Mouse (Mus musculus): Measurements from ENCODE around the gene P4ha2. TPM values are rescaled to one million over a fixed set of nuclear protein-coding genes. Genes with fewer than 3 reads are reported as not detected.

The P4ha2 gene
- total RNA-seq, 2 experiments from 2014 or later: 22.8 to 24.3 TPM

DNA sequence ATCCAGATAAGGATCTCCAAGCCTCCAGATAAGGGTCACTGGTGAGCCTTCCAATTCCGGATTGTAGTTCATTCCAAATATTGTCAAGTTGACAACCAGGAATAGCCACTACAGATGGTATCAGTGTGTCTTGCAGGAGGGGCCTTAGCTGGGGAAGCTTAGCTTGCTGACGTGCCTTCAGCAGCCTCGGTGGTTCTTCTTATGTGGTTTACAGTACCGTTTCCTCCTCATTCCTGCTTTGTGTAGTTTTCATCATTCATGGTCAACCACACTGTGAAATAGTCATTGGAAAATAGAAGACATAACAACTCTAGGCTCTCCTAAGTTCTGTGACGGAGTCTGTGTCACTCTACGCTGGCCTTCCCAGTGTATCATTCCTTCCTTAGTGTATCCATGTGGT, 5.1 kb downstream of the P4ha2 start:
- DNase-seq (ENCODE audit: low spot score in 2 of 2): no peak

DNA sequence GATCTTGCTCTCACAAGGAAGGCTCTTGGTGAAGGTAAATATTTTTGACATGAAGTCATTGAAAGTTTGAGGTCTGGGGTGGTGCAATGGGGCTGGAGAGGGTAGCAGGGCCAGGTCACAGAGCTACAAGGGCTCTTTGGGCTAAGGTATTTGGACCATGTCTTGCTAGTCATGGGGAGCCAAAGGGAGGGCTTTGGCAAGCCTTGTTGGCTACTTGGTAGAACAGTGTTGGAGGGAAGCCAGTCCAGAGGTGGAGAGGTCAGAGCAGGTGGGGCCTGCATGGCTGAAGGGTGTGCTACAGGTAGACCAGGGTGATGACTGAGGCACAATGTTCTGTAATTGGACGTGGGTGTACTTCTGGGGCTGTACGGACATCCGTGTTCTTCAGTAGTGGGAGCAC, 6.8 kb downstream of the P4ha2 start:
- no peak for DNase-seq (ENCODE audit: low spot score in 2 of 2)

DNA sequence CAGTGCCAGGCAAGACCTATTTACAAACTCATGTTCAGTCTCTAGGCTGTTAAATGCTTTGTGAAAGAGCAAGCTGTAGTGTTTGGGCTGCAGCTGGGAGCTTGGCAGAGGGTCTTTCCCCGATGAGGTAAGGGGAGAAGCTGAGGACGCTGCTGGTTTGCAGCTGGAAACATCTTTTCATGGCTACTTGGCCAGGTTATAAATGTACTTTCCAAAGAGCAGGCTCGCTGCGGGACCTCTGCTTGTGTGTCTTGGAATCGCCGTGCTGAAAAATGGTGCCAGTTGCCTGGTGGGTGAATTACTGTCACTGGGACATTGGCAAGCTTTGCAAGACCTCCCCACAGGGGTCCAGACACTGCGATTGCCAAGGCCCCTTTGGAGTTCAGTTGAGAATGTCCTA, 7.3 kb downstream of the P4ha2 start:
- DNase-seq (ENCODE audit: low spot score in 2 of 2): no peak

DNA sequence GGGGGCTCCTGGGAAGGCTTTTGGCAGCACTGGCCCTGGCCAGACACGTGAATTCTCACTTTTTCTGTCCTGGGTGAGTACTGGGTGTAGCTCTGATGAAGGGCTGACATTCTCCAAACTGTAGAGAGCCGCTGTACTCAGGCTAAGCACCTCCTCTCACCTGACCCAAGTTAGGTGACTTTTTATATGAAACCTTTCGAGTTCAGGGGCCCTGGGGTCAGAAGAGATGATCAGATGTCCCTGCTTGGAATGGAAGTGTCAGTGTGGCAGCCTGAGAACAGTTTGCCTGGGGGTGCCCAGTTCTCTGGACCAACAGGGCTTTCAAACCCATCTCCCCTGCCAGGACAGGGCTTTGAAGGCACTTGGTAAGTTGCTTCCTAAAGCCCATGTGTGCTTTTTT, 8.2 kb downstream of the P4ha2 start:
- no peak for DNase-seq (ENCODE audit: low spot score in 2 of 2)

DNA sequence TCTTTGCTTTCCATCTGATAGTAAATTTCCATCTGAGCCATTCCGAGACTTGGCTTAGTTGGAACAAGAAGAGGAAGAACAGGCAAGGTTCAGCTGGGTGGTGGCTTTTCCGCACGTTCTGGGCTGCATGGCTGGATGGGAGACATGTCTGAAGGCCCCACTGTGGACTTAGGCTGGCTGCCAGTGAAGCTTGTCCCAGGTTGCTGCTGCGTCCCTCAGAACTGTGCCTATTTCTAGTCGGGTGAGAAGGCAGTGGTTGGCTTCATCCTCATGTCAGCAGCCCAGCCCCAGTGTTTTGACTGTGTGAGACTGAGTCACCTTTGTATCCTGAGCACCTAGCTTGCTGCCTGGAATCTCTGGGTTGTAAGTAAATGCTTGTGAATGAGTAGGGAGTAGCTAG, 9.0 kb downstream of the P4ha2 start:
- no peak for DNase-seq (ENCODE audit: low spot score in 2 of 2)

DNA sequence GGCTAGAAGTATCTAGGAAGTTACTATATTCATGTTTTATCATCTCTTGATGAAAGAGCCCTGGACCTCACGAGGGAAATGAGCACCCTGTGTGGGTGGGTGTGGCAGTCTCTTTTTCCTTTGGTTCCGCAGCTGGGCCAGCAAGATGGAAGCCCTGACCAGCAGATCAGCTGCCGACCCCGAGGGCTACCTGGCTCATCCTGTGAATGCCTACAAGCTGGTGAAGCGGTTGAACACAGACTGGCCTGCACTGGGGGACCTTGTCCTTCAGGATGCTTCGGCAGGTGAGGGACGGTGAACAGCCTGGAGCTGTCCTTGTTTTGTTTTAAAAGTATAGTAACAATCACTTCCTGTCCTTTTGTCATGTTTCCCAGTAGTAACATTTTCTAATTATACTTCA, 11.4 kb downstream of the P4ha2 start:
- DNase-seq (ENCODE audit: low spot score in 2 of 2): no peak

DNA sequence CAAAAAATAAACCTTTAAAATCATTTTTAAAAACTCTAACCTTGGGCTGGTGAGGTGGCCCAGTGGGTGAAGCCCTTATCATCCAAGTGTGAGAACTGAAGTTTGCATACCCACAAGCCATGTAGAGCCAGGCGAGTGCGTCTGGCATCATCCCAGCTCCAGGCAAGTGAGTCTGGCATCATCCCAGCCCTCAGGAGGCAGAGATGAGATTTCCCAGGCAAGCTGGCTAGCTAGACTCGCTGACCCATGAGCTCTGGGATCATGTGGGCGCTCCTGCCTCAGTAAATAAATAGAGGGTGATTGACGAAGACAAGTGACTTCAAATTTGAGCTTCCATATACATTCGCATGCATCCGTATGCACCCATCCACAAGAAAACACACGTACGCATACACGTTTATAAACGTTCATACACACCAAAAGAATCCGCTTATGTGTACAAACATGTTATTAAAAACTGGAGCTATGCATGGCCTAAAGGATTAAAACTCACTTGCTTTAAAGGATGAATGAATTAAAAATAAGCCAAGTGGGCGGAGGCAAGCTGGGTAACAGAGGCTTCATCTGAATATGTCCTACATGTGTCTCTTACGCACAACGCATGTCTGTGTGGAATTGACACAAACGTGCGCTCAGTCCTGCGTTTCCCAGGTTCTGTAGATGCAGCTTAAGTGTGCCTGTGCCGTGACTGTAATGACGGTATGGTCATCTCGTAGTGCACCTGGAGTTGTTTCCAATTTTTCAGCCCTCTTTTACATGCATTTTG, 12.3 kb downstream of the P4ha2 start:
- peak in 1 of 2 experiments; percentile 26 for DNase-seq (ENCODE audit: low spot score in 2 of 2)

DNA sequence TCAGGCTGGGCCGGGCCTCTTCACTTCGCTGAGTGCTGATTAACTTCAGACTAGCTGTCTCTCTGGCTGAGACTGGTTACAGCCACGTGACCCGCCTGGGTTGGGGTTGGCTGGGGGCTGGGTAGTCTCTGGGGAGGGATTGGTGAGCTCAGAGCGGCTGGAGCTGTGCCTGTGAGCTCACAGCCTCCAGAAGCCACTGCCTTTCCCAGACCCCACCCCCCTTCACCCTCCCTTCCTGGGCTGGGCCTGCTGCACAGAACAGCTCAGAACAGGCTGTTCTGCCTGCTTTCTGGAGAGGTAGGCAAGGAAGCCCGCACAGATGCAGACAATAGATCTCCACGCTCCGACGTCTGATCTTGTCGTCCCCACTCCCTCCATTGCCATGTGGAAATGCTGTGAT, 13.0 kb downstream of the P4ha2 start:
- DNase-seq (ENCODE audit: low spot score in 2 of 2): peak; percentile 86 to 90

DNA sequence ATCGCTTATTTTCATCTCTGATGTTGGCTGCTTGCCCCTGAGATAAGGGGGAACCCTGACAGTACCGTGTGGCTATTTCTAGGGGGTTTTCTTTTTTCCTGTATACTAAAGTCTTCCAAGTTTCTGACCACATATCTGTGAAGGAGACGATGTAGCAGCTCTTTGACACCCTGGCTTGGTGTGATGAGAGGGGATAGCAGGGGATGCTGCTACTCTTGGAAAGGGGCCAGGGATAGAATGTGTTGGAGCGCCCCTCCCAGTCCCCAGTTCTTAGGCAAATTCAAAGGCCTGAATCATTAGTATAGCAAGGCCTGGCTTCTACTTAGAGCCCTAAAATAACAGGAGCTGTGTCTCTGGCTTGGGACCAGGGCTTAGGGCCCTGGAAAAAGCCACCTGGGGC, 13.5 kb downstream of the P4ha2 start:
- DNase-seq (ENCODE audit: low spot score in 2 of 2): no peak

DNA sequence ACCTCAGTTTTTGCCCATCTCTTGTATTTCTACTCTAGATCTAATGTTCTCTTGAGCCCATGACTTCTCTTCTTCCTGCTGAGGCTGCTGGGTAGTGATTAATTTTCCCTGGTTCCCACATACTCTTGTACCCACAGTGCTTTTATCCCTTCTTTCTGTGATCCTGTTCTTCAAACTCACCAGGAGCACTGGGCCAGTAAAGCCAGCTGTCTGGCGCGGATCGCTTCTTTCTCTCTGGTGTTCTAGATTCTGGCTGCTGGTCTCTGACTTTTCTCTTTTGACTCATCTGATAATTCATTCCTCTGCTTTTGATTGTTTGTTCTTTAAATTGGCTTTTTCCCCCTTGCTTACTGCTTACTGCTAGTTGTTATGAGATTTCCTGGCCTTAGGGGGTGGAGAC, 14.9 kb downstream of the P4ha2 start:
- no peak for DNase-seq (ENCODE audit: low spot score in 2 of 2)

DNA sequence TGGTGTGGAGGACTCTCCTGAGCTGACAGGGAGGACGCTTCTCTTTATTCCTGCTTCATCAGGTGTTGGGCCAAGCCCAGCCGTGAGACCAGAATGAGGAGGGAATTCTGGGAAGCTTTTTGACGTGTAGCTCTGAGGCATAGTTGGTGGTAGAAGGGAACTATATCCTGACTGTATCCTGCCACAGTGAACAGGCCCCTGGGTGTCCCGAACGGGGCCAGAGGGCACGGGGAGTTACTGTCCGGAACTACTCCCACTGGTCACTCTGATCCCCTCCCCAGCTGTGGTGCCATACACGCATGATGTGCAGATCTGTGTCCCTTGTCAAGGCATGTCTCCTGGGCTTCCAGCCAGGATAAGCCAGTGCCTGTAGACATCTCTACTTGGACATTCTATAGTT, 15.4 kb downstream of the P4ha2 start:
- DNase-seq (ENCODE audit: low spot score in 2 of 2): no peak

DNA sequence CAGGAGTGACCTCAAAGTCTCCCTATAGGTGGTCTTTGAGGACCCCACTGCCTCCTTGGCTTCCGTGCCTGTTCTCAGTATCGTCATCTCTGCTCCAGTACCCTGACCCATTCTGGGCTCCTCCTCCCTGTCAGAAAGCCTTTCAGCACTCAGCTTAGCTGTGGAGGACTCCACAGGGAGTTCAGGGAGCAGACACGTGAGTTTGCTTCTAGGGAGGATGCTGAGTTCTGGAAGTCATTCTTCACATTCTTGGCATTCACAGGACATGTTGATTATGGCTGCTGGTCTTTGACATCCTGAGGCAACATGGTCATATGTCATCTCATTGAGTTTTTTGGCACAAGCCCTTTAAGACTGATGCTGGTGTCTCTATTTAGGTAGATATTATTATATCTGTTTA, 16.0 kb downstream of the P4ha2 start:
- DNase-seq (ENCODE audit: low spot score in 2 of 2): no peak

DNA sequence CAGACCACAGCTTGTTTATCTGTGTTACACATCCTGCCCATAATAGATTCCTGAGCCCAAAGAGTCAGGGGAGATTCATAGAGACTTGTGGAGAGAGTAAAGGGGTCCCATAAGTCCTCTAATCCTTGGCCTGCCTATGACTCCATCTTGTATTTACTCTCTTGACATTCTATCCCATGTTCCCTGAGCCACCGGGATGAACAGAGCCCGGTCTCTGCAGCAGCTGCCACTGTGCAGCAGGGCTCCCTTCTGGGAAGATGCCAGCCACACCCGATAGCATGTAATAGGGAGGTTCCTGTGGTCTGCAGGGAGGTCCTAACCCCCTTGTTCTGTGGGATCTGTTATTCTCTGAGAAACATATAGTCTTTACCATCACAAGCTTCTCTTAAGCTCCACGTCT, 16.5 kb downstream of the P4ha2 start:
- no peak for DNase-seq (ENCODE audit: low spot score in 2 of 2)

DNA sequence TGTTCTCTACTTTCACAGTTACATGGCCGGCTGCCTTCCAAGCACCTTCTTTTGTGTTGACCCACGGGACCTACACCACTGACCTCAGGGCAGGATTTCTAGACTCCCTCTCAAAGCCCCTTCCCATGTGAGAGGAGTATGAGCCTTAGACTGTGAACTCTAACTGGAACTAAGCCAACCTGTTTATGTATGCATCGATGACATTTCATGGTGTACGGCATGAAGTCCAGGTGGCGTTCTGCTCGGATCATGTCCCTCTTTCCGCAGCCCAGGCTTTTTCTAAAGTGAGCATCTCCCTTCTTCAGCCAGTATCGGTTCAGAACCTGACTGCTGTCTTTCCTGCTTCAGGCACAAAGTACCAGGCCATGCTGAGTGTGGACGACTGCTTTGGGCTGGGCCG, 17.2 kb downstream of the P4ha2 start:
- no peak for DNase-seq (ENCODE audit: low spot score in 2 of 2)

DNA sequence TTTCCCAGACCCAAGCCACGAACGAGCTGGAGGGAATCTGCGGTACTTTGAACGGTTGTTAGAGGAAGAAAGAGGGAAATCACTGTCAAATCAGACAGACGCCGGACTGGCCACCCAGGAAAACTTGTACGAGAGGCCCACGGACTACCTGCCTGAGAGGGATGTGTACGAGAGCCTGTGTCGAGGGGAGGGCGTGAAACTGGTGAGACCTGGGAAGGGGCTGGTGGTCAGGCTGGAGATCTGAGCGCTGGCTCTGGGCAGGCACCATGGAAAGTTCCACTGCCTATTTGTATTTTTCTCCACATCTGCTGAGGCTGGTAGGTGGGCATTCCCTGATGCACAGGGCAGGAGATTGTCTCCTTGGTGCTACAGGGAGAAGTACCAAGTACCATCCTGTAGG, 19.2 kb downstream of the P4ha2 start:
- no peak for DNase-seq (ENCODE audit: low spot score in 2 of 2)

DNA sequence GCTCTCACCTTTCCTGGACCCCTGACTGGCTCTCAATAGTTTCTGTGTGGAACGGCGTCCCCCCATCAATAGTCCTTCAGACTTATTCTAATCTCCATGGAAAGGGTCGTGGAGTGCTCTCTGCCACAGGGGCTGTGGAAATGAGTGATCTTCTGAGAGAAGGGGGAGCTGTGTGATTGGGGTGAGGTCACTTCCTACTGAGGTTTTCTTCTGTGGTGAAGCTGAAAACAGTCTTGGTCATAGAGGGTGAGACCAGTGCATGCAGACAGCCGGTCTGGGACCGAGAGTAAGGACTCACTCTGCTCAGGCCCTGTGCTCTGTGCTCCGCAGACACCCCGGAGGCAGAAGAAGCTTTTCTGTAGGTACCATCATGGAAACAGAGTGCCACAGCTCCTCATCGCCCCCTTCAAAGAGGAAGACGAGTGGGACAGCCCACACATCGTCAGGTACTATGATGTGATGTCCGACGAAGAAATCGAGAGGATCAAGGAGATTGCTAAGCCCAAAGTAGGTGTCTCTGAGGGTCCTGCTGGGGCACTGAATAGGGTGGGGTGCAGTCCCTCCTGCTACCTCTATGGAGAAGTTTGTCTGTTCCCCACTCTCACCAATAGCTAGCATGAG, 20.0 kb downstream of the P4ha2 start:
- no peak for DNase-seq (ENCODE audit: low spot score in 2 of 2)

DNA sequence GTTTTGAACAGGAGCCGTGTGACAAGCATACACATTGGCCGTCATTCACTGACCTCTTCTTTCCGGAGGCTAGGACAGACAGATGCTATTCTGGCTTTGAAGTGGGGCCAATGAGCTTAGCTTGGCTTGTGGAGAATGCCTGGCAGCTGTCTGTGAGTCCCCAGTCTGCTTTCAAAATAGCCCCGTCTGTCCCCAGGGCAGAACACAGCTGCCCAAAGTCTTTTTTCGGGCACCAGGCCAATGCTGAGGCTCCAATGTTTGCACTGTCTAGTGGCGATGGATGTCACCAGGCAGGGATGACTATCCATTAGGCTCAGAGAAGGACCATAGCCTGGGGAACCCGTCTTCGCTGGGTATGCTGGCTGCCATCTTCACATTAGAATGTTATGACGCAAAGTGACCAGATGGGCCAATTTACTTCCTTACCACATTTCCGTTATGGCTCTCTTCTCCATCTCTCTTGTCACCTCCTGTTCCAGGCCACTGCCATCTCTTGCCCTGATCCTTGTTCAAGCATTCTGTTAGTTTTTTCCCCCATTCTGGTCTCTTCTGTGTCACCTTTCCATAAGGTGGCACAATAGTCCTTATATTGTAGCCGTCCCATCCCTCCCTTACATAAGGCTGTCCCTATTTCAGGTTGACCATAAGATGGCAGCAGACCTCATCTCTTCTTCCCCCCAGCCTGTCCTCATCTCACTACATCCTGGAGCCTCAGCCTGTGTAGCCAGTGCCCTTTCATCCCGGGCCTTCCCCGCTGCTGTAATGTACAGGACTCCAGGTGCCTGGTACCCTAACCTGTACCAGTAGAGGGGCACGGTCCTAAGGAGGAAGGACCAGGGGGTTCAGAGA, 22.7 kb downstream of the P4ha2 start:
- DNase-seq (ENCODE audit: low spot score in 2 of 2): peak; percentile 58 to 59

DNA sequence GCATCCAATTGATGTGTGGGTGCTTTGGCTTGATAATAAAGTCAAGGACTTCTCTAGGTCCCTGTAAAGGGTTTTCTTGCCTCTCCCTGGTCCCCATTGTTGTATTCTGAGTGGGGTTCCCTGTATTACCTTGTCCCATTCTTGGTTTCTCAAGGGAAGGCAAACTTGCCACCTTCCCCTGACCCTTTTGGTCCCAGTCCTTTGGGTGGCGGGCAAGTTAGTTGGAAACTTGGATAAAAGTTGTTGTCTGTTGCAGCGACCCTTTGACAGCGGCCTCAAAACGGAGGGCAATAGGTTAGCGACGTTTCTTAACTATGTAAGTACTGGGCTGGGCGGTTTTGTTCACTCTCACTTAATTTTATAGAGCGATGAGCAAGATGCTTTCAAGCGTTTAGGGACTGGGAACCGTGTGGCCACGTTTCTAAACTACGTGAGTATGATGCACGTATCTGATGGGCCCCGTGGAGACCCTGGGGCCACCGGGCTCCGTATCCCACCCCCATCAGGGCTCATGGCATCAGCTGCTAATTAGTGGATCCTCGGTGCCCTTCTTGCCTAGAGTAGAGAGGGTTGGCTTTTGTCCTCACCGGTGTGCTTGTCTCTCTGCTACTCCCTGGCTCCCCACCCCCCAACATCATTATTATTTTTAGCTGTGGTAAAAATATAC, 26.2 kb downstream of the P4ha2 start:
- no peak for DNase-seq (ENCODE audit: low spot score in 2 of 2)

DNA sequence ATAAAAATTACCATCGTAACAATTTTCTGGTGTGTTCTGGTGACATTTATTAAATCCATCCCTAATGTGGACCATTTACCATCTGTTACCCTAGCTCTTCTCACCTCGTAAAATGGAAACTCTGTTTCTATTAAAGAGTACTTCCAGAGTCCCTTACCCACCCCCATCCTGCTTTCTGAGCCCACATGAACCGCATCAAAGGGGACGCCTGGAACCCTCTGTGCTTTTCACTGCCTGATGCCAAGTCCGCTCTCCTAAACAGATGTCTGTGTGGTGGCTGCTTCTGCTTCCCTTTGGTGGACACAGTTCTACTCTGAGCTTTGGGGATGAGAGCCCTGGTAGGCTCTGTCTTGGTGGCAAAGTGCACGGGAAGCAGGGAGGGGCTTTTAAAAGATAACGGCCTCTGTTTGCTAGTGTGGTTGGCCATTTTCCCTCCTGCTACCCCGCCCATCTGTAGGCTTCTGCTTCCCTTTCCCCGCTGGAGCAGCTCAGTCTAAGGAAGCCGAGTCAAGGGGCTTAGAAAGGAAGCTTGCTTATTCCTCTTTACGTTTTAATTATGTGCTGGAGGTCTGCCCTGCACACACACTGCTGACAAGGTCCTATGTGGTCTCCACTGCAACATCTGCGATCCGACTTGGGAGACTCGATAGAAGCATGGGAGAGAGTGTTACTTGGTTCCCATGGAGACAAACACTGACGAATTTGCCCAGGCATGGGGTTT, 26.9 kb downstream of the P4ha2 start:
- no peak for DNase-seq (ENCODE audit: low spot score in 2 of 2)

DNA sequence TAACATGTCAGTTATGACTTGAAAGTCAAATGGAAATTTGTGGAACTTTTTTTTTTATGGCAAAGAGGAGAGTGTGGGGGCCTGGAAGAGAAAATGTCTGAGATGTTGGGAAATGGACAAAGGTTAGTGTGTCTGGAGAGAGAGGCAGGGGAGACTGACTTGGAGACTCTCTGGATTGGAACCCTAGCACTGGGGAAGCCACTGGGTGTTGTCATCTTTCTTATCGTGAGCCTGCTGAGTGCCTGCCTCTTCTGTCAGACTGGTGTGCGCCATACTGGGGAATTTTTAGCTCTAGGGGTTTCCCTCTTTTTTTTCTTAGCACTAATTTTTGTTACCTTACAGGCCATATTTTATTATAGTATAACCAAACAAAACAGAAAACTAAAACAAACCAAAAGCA, 27.5 kb downstream of the P4ha2 start:
- DNase-seq (ENCODE audit: low spot score in 2 of 2): no peak

DNA sequence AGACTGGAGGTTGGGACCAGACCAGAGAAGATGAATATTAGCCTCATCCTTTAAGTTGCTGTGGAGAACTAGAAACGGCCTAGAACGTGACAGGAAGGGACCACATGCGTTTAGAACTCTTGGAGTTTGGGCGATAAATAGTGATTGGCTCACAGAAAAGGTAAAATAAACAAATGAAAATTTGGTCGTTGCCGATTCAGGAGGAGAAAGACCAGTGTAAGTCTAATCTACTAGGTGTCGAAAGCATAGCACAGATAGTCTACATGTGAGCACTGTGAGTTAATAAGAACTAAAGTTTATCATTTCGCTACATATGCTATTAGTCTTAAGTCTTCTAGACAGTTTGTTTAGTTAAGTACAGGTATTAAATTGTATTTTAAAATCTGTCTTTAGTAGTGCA, 30.1 kb downstream of the P4ha2 start:
- DNase-seq (ENCODE audit: low spot score in 2 of 2): no peak
